Mouse (Mus musculus): ENCODE measurements around the gene Sh3bp1. TPM values are rescaled to one million over a fixed set of nuclear protein-coding genes. Genes with fewer than 3 reads are reported as not detected.

The Sh3bp1 gene
- total RNA-seq, 1 experiment: 10.5 TPM

- in situ Hi-C loops (cut with MboI; ENCODE audit: low sequenced_read_pairs in 2 of 2, unreplicated experiment in 2 of 2): no loop called here
- DNase-seq (ENCODE audit: low read depth, low spot score): no peak
- Histone ChIP-seq H3K36me3 (ENCODE audit: control insufficient read depth, insufficient read depth, low read length, poor library complexity, severe bottlenecking) (no peaks in the 10 kb centered on the region), H3K9me3 (ENCODE audit: control insufficient read depth, insufficient read depth, low read depth, low read length) (no peaks in the 10 kb centered on the region), H3K4me1 (ENCODE audit: control insufficient read depth in 2 of 2, insufficient read depth in 2 of 2, low read length in 2 of 2, poor library complexity in 1 of 2) (peaks cover 0 to 9% of the 10 kb centered on the region in 2 experiments; a peak in 2 of 4 replicates), H3K9ac (ENCODE audit: insufficient read depth, low read depth, low read length, poor library complexity, severe bottlenecking) (no peak within 1 kb of the TSS), H3K4me3 (ENCODE audit: insufficient read depth in 1 of 2, low read depth in 1 of 2, low read length in 2 of 2, poor library complexity in 1 of 2, severe bottlenecking in 1 of 2) (no peak within 1 kb of the TSS), H3K27ac (ENCODE audit: insufficient read depth, low read depth, low read length, poor library complexity, severe bottlenecking) (no peak within 1 kb of the TSS)
- no peak for TF ChIP-seq MAFK (IDR thresholded peaks at IDR 0.05; ENCODE audit: insufficient read depth, low read depth, low read length)
- no peak for TF ChIP-seq CHD2 (IDR thresholded peaks at IDR 0.05; ENCODE audit: low read depth, low read length)
- no peak for TF ChIP-seq HCFC1 (IDR thresholded peaks at IDR 0.05; ENCODE audit: borderline replicate concordance, insufficient read depth, low read length)
- TF ChIP-seq ZNF384 (IDR thresholded peaks at IDR 0.05; ENCODE audit: low read depth, low read length): no peak
- TF ChIP-seq ZC3H11A (IDR thresholded peaks at IDR 0.05; ENCODE audit: borderline replicate concordance, low read depth, low read length): no peak
Observed at GRCm38 (mm10) chr15:78855303-78855965, 44.1 kb upstream of the Sh3bp1 start, which contains the start of gene Lgals2. Gene Lgals2, minus strand, starts transcription at chr15:78855529.

- Histone ChIP-seq H3K4me3 (ENCODE audit: insufficient read depth in 1 of 2, low read depth in 1 of 2, low read length in 2 of 2, poor library complexity in 1 of 2, severe bottlenecking in 1 of 2) (no peak overlapping the region), H3K4me1 (ENCODE audit: control insufficient read depth in 2 of 2, insufficient read depth in 2 of 2, low read length in 2 of 2, poor library complexity in 1 of 2) (no peaks in the 10 kb centered on the region), H3K27ac (ENCODE audit: insufficient read depth, low read depth, low read length, poor library complexity, severe bottlenecking) (no peak overlapping the region), H3K36me3 (ENCODE audit: control insufficient read depth, insufficient read depth, low read length, poor library complexity, severe bottlenecking) (no peaks in the 10 kb centered on the region), H3K9me3 (ENCODE audit: control insufficient read depth, insufficient read depth, low read depth, low read length) (no peaks in the 10 kb centered on the region), H3K9ac (ENCODE audit: insufficient read depth, low read depth, low read length, poor library complexity, severe bottlenecking) (no peak overlapping the region)
- TF ChIP-seq MAFK (IDR thresholded peaks at IDR 0.05; ENCODE audit: insufficient read depth, low read depth, low read length): no peak
- TF ChIP-seq ZNF384 (IDR thresholded peaks at IDR 0.05; ENCODE audit: low read depth, low read length): no peak
- no peak for TF ChIP-seq HCFC1 (IDR thresholded peaks at IDR 0.05; ENCODE audit: borderline replicate concordance, insufficient read depth, low read length)
- TF ChIP-seq CHD2 (IDR thresholded peaks at IDR 0.05; ENCODE audit: low read depth, low read length): no peak
- TF ChIP-seq ZC3H11A (IDR thresholded peaks at IDR 0.05; ENCODE audit: borderline replicate concordance, low read depth, low read length): no peak
- no peak for DNase-seq (ENCODE audit: low read depth, low spot score)
- in situ Hi-C loops (cut with MboI; ENCODE audit: low sequenced_read_pairs in 2 of 2, unreplicated experiment in 2 of 2): no loop called here
Observed at GRCm38 (mm10) chr15:78857009-78857408, 42.6 kb upstream of the Sh3bp1 start.

DNA sequence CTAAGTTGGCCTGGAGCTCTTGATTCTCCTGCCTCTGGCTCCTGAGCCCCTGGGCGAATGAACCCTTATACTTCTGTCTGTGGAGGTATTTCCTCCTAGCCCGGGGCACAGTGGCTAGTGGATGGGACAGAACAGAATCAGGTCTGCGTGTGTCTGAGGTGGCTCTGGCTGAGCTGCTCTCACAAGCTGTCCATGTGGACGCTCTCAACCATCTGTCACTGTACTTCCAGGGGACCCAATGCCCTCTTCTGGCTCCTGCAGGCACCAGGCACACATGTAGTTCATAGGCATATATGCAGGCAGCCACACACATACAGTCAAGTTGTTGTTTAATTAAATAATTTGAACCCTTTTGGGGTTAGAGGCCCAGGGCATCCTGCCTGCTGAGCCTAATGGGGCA lies 40.3 kb upstream of the Sh3bp1 start:
- Histone ChIP-seq H3K9me3 (ENCODE audit: control insufficient read depth, insufficient read depth, low read depth, low read length) (no peaks in the 10 kb centered on the region), H3K9ac (ENCODE audit: insufficient read depth, low read depth, low read length, poor library complexity, severe bottlenecking) (no peak overlapping the region), H3K4me1 (ENCODE audit: control insufficient read depth in 2 of 2, insufficient read depth in 2 of 2, low read length in 2 of 2, poor library complexity in 1 of 2) (peaks cover 0 to 3% of the 10 kb centered on the region in 2 experiments; a peak in 1 of 4 replicates), H3K4me3 (ENCODE audit: insufficient read depth in 1 of 2, low read depth in 1 of 2, low read length in 2 of 2, poor library complexity in 1 of 2, severe bottlenecking in 1 of 2) (no peak overlapping the region), H3K36me3 (ENCODE audit: control insufficient read depth, insufficient read depth, low read length, poor library complexity, severe bottlenecking) (no peaks in the 10 kb centered on the region), H3K27ac (ENCODE audit: insufficient read depth, low read depth, low read length, poor library complexity, severe bottlenecking) (no peak overlapping the region)
- no peak for DNase-seq (ENCODE audit: low read depth, low spot score)
- in situ Hi-C loops (cut with MboI; ENCODE audit: low sequenced_read_pairs in 2 of 2, unreplicated experiment in 2 of 2): no loop called here
- TF ChIP-seq CHD2 (IDR thresholded peaks at IDR 0.05; ENCODE audit: low read depth, low read length) (no peak), HCFC1 (IDR thresholded peaks at IDR 0.05; ENCODE audit: borderline replicate concordance, insufficient read depth, low read length) (no peak), ZNF384 (IDR thresholded peaks at IDR 0.05; ENCODE audit: low read depth, low read length) (no peak), ZC3H11A (IDR thresholded peaks at IDR 0.05; ENCODE audit: borderline replicate concordance, low read depth, low read length) (no peak), MAFK (IDR thresholded peaks at IDR 0.05; ENCODE audit: insufficient read depth, low read depth, low read length) (no peak)

DNA sequence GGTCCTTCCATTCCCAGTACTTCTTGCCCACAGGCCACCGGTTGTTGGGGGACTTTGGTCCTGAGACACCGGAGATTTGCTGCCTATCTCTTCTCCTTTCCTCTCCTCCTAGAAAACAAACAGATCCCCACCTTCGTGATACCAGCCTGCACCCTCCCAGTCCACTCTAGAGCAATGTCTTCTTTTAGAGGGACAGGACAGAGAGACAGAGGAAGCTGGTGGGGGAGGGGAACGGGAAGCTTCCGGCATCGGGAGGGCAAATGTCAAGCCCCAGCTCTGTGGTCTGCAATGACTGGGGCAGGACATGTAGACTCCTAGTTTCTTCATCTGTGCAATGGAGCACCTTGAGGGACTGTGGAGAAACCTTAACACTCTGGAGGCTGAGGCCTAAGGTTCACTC lies 39.9 kb upstream of the Sh3bp1 start:
- no peak overlapping the region for H3K27ac ChIP-seq (ENCODE audit: insufficient read depth, low read depth, low read length, poor library complexity, severe bottlenecking)
- no peak overlapping the region for H3K4me3 ChIP-seq (ENCODE audit: insufficient read depth in 1 of 2, low read depth in 1 of 2, low read length in 2 of 2, poor library complexity in 1 of 2, severe bottlenecking in 1 of 2)
- DNase-seq (ENCODE audit: low read depth, low spot score): no peak
- H3K9ac ChIP-seq (ENCODE audit: insufficient read depth, low read depth, low read length, poor library complexity, severe bottlenecking): no peak overlapping the region
- in situ Hi-C loops (cut with MboI; ENCODE audit: low sequenced_read_pairs in 2 of 2, unreplicated experiment in 2 of 2): no loop called here
- H3K4me1 ChIP-seq (ENCODE audit: control insufficient read depth in 2 of 2, insufficient read depth in 2 of 2, low read length in 2 of 2, poor library complexity in 1 of 2): peaks cover 0 to 4% of the 10 kb centered on the region in 2 experiments; a peak in 2 of 4 replicates
- TF ChIP-seq HCFC1 (IDR thresholded peaks at IDR 0.05; ENCODE audit: borderline replicate concordance, insufficient read depth, low read length): no peak
- no peak for TF ChIP-seq ZNF384 (IDR thresholded peaks at IDR 0.05; ENCODE audit: low read depth, low read length)
- no peak for TF ChIP-seq CHD2 (IDR thresholded peaks at IDR 0.05; ENCODE audit: low read depth, low read length)
- no peak for TF ChIP-seq MAFK (IDR thresholded peaks at IDR 0.05; ENCODE audit: insufficient read depth, low read depth, low read length)
- no peak for TF ChIP-seq ZC3H11A (IDR thresholded peaks at IDR 0.05; ENCODE audit: borderline replicate concordance, low read depth, low read length)
- H3K9me3 ChIP-seq (ENCODE audit: control insufficient read depth, insufficient read depth, low read depth, low read length): no peaks in the 10 kb centered on the region
- H3K36me3 ChIP-seq (ENCODE audit: control insufficient read depth, insufficient read depth, low read length, poor library complexity, severe bottlenecking): no peaks in the 10 kb centered on the region

All from ES-E14 (cell line).